Mouse (Mus musculus) testis, adult 2 months (tissue): ENCODE data around the gene Rgs6.

Source experiments
- CTCF ChIP-seq: fragments of 200-500 bp; IDR thresholded peaks from 2 replicates; pipeline ENCODE4 v1.5.1; 2012; ENCODE audit warnings: low read depth, mild to moderate bottlenecking, inconsistent platforms, low read length, moderate library complexity; ENCODE audit not compliant: control insufficient read depth, insufficient read depth, insufficient replicate concordance
- POLR2A ChIP-seq: fragments of 200-500 bp; IDR thresholded peaks from 2 replicates; pipeline ENCODE4 v1.6.1; 2012; ENCODE audit warnings: low read depth, mild to moderate bottlenecking, inconsistent platforms, low read length, moderate library complexity; ENCODE audit not compliant: control insufficient read depth

DNA sequence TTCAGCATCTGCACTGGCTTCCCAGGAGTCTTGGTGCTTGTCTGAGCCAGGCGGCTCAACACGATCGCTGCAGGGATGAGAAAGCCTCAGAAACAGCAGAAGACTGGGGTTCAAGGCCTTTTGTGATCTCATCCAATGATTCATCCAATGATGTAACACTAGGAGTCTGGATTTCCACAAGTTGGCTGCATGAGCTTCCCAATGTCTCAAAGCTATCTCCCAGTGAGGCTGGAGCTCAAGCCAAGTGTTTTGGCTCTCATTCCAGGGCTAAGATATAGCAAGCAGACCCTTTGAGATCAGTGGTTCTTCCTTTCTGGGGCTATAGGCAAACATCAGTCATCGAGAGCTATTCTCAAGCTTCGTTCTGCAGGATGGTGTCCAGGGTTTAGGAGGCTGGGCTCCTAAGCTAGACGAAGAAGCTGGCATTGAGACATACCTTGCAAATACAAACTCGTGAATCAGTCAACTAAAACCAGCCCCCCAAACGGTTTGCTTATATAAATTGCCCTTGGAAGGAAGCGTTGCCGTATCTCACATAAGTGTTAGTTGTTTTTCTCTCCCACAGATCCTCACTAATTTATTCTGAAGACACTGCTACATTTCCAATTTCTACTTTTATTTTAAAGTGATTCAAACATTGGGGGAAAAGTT lies 410.7 kb downstream of the Rgs6 start:
- TF ChIP-seq CTCF, result no peak
- no peak; the same call in 1 of the 2 replicates for TF ChIP-seq POLR2A
